Comparison of ENCODE assay signal across 15 mouse cellular contexts in the genomic region with DNA sequence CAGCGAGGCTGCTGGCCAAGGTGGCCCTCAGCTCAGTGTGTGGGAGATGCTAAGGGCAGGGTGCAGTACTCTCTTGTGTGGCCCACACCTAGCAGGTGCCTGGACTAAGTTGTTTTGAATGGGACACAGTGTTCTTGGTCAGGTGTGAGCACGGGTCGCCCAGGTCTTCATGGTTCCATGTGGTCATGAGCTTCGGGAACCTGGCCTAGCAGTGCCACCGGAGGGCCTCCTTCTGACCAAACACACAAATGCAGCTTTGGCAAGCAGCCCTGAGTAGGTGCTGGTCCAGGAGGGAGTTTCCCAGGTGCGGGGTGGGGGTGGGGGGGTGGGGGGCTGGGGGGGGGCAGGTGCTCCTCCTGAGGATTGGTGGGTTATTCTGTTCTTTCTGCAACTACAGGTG.
A peak's percentile ranks its signal among the peaks of the same experiment; 100 is the strongest.
DNase-seq lines count a peak whose midpoint lies in the region; ATAC-seq and TF ChIP-seq lines count a peak whose summit lies in the region.
"Had no signal": no experiment of that assay in that cellular context is flagged by ENCODE, and none has a peak within 500 bp of the region (broad histone marks: within the 10 kb centered on the region; RNA-seq: fewer than 3 reads in every experiment).

No protein-coding gene starts in this region.

- no peak for TF ChIP-seq POLR2A in lung, adult 2 months (IDR thresholded peaks at IDR 0.05; ENCODE audit: borderline replicate concordance, extremely low read depth, low read depth, low read length)
- TF ChIP-seq POLR2A in myocyte (IDR thresholded peaks at IDR 0.05; ENCODE audit: insufficient read length, low read depth), result no peak

- H3K4me3 ChIP-seq in gastrocnemius, adult 2 months, result no peak overlapping the region
- no peak overlapping the region for H3K4me3 ChIP-seq in lung, adult 2 months (replicated peaks; ENCODE audit: extremely low read depth, low read depth, low read length)
- H3K4me3 ChIP-seq in limb, embryonic 10.5 days, result no peak overlapping the region
- peak overlapping the region; percentile 9 for H3K4me3 ChIP-seq in myocyte
- H3K4me3 ChIP-seq: hindbrain, embryonic 15.5 days; neural tube, embryonic 13.5 days had no signal

- H3K27me3 ChIP-seq in limb, embryonic 10.5 days (ENCODE audit: low read depth, poor library complexity, severe bottlenecking), result no peaks in the 10 kb centered on the region
- no peaks in the 10 kb centered on the region for H3K27me3 ChIP-seq in myocyte (ENCODE audit: control insufficient read depth, insufficient read depth, insufficient read length)
- H3K27me3 ChIP-seq: hindbrain, embryonic 15.5 days had no signal

- ATAC-seq in inflammation-experienced regulatory T-cells, adult 6 months, result no peak
- ATAC-seq: forebrain, embryonic 16.5 days had no signal

- H3K4me1 ChIP-seq in lung, adult 2 months (ENCODE audit: control insufficient read depth, insufficient read depth, low read length), result peaks cover 12% of the 10 kb centered on the region
- H3K4me1 ChIP-seq in limb, embryonic 10.5 days, result peaks cover 60% of the 10 kb centered on the region

- H3K79me2 ChIP-seq in myocyte (ENCODE audit: control insufficient read depth, insufficient read depth), result no peaks in the 10 kb centered on the region

- no peaks in the 10 kb centered on the region for H3K36me3 ChIP-seq in limb, embryonic 10.5 days
- H3K36me3 ChIP-seq in myocyte (ENCODE audit: control insufficient read depth, insufficient read depth), result no peaks in the 10 kb centered on the region
- H3K36me3 ChIP-seq: hindbrain, embryonic 15.5 days; neural tube, embryonic 13.5 days had no signal

- peak; percentile 36 for DNase-seq in gastrocnemius, adult 2 months
- no peak for DNase-seq in gastrocnemius, adult 18-20 months (ENCODE audit: low spot score)
- DNase-seq in lung, adult 2 months, result peak; percentile 20
- no peak for DNase-seq in lung, postnatal 25 days (ENCODE audit: low spot score)
- DNase-seq in limb, embryonic 10.5 days (ENCODE audit: low spot score), result no peak
- DNase-seq in heart, adult 9 months (ENCODE audit: low spot score in 2 of 2), result no peak
- DNase-seq: adrenal gland, postnatal 14 days; cerebellum, adult 8-10 months; heart, adult 18-20 months had no signal

- H3K27ac ChIP-seq in gastrocnemius, adult 2 months, result peak overlapping the region; percentile 61
- H3K27ac ChIP-seq in limb, embryonic 10.5 days, result peak overlapping the region; percentile 80; the same call in 1 of the 2 replicates
- H3K27ac ChIP-seq: hindbrain, embryonic 15.5 days; liver, embryonic 14.5 days; neural tube, embryonic 13.5 days had no signal

- 77% methylated on average over 6 of the region's 6 CpGs for WGBS in lung, adult 2 months
- WGBS in limb, embryonic 10.5 days, result 87% methylated on average over 6 of the region's 6 CpGs

- no peaks in the 10 kb centered on the region for H3K9me3 ChIP-seq in limb, embryonic 10.5 days (replicated peaks)
- H3K9me3 ChIP-seq: hindbrain, embryonic 15.5 days; neural tube, embryonic 13.5 days had no signal

- TF ChIP-seq CTCF in gastrocnemius, adult 2 months (IDR thresholded peaks at IDR 0.05), result no peak
- TF ChIP-seq CTCF in lung, adult 2 months (IDR thresholded peaks at IDR 0.05; ENCODE audit: insufficient read depth, low read length), result no peak

- H3ac ChIP-seq in myocyte (ENCODE audit: control insufficient read depth, insufficient read length), result no peak overlapping the region

- intact Hi-C loops in gastrocnemius, adult 2 months (cut with DNase I), result loop anchor here (2.0 kb wide), 1 partner anchor 127 kb away; the partner anchor contains the start of gene Gadd45g

- peak overlapping the region; percentile 80 for H3K4me2 ChIP-seq in myocyte (ENCODE audit: low read depth)
- H3K4me2 ChIP-seq: hindbrain, embryonic 15.5 days; neural tube, embryonic 13.5 days had no signal

TF ChIP-seq in myocyte, 11 proteins besides CTCF, POLR2A, EP300 and RAD21:
- TF ChIP-seq MAX (IDR thresholded peaks at IDR 0.05; ENCODE audit: low read depth) (no peak), USF1 (IDR thresholded peaks at IDR 0.05; ENCODE audit: low read depth) (no peak), TCF12 (IDR thresholded peaks at IDR 0.05; ENCODE audit: insufficient read depth, poor library complexity, severe bottlenecking) (no peak), CEBPB (IDR thresholded peaks at IDR 0.05; ENCODE audit: insufficient read depth, poor library complexity, severe bottlenecking) (no peak), E2F4 (IDR thresholded peaks at IDR 0.05; ENCODE audit: insufficient read depth) (no peak), TCF3 (IDR thresholded peaks at IDR 0.05; ENCODE audit: insufficient read length, low read depth) (no peak), SRF (IDR thresholded peaks at IDR 0.05; ENCODE audit: control insufficient read depth, insufficient read length, low read depth) (no peak), MYOD1 (IDR thresholded peaks at IDR 0.05; ENCODE audit: control insufficient read depth in 1 of 3, insufficient read length in 2 of 3, low read depth in 2 of 3) (no peak), REST (IDR thresholded peaks at IDR 0.05; ENCODE audit: insufficient read depth, insufficient read length) (no peak), POLR2AphosphoS2 (IDR thresholded peaks at IDR 0.05; ENCODE audit: insufficient read length, low read depth) (no peak)

Comparison
In these comparisons a context has a peak if more than half of its experiments do, and no peak if none do; other contexts are left out.
1. DNase-seq: peak in gastrocnemius, adult 2 months (single experiment) and lung, adult 2 months (single experiment); none in gastrocnemius, adult 18-20 months (single experiment), lung, postnatal 25 days (single experiment), limb, embryonic 10.5 days (single experiment) and heart, adult 9 months (0 of 2).